Mouse (Mus musculus): ENCODE results near the gene Shc4.

Gene Shc4

DNA sequence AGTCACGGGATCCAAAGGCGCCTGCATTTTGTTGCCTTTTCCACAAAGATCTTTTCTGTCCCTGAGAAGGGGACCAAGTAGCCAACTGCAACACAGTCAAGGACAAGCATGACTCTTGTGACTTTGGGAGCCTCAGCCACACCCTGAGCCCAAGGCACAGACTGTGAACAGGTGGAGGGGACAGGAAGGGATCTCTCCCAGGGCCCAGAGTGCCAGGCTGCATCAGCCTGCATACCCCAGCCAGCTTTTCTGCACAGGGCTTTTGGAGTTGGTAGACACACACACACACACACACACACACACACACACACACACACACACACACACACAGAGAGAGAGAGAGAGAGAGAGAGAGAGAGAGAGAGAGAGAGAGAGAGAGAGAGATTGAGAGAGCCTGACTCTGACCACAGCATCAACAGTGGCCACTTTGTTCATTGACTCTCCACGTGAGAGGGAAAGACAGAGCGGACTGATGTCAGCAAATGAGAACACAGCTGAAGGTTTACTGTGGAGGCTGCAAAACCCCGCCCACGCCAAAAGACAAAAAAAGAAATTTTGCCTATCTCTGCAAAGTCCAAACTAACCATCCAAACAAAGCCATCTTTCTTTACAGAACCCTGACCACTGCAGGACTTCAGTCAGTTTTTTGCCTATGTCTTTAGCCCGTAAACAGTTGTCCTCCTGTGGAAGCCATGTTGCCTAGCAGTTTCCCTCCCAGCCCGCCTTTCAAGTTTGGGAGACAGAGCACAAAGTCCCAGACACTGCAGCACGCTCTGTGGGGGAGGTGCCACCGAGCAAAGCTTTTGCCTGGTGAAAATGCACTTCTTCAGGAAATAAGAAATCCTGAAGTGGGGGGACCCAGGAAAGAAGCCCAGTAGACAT is 39.1 kb downstream of the Shc4 start:
- peak; percentile 39 for DNase-seq

DNA sequence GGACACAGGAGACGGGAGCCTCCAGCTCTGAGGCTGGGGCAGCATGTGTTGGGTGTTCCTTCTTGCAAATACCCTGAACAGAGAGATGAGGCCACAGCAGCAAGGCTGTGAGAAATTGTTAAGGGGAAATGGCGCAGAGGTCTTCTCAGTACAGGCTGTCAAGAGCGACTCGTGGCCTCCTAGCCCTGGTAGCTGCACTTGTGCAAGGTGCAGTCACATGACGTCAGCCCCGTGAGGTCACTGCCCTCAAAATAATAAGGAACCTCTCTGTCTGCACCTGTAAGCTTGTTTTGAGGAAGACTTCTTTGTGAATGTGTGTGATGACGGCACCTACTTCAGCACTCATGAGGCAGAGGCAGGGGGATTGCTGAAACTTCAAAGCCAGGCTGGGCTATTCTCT is 40.1 kb downstream of the Shc4 start:
- DNase-seq: no peak

DNA sequence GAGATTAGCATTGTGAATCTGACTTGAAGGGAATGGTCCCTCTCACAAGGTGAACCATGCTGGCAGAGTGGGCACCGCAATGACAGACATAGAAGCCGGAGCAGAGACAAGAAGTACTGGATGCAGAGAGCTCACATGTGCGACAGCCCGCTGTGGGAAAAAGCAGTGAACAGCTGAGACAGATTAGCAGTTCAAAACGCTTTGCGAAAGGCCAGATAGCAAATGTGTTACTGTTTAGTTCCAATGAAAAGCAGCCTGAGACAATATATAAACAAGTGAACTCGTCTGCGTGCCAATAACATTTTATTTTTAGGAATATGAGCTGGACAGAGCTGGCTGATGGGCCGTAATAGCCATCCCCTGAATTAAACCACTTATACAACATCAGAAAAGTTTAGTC is 42.1 kb downstream of the Shc4 start:
- peak; percentile 63 for DNase-seq

DNA sequence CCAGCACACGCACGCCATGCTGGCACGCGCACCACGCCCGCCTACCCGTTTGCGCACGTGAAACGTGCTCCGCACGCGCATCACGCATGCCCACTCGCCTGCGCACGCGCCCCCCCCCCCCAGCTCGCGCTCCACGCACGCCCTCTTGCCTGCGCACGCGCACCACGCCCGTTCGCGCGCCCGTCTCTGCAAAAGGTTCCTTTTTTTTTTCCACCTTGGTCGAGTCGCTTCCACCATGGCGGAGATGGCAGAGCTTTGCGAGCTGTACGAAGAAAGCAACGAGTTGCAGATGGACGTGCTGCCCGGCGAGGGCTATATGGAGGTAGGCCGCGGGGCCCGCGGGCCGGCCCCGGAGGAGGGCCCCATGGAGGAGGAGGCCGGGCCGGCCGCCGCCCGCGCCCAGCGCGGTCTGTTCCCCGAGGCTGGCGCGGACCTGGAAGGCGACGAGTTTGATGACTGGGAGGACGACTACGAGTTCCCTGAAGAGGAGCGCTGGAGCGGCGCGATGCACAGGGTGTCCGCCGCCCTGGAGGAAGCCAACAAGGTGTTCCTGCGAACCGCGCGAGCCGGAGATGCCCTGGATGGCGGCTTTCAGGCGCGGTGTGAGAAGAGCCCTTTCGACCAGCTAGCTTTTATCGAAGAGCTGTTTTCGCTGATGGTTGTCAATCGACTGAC is 50.9 kb downstream of the Shc4 start, which contains the start of gene Eid1:
Eid1 (plus strand) TSS at position 139 of the 675 bp plus-strand sequence.
- peak; percentile 89 for DNase-seq

DNA sequence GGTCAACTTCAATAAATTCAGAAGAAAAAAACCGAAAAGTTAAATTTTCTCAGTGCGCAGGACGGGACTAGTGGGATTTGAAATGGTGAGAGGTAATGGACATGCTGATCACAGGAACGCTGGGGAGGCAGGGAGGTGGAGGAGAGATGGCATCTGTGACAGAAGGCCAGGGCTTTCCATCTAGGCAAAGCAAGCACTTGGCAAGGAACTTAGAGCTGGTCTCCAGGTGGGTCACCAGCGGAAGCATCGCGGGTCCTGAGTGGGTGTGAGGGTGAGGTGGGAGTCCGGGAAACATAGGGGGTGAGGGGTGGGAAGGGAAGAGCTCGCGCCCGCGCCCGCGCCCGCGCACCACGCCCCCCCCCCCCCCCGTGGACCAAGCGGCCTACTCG is 51.4 kb downstream of the Shc4 start:
- no peak for DNase-seq

DNA sequence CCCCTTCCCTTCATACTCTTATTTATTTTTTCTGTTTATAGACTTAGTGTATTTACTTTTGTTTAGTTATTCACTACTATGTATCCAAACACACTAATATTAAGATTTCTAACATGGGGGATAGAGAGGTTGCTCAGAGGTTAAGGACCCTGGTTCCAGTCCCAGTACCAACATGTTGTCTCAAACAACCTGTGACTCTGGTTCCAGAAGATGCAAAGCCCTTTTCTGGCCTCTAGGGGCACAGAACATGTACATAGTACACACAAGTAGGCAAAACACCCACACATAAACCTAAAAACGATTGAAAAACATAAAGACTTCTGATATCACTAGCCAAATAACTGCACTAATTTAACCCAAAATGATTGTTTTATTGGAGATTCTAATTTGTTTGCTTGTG is 53.1 kb downstream of the Shc4 start:
- DNase-seq: peak; percentile 28

DNA sequence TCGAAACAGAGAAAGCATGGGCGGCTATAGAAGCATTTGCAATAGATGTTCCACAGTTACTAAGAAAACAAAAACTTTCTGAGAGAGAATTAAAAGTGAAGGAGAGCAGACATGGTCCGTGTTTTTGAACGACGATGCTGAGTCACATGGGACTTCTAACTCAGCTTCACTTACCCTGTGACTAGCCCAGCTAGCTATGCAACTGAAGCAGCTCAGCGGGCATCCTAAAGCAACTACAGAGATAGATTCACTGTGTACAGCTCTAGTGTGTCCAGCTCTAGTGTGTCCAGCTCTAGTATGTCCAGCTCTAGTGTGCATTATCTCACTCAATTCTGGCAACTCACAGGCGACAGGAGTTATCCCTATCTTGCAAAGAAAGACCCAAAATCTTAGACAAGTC is 56.2 kb downstream of the Shc4 start:
- DNase-seq: no peak

DNA sequence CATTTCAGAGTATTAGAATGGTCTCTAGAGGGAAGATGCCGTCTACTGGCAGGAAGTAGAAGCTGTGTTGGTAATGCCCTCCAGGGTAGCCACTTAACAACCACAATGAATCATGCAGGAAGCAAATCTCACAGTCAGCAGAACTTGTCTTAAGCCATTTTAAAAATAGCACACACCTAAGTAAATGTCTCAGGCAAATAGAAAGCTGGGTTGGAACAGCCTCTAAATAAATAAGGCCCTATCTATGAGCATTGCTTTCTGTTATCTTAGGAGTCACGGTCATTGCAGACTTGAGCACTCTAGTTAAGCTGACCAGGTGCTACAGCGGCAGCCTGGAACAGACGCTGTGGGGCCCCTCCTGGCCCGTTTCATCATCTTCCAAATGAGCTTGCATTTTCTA is 56.8 kb downstream of the Shc4 start:
- DNase-seq: no peak

DNA sequence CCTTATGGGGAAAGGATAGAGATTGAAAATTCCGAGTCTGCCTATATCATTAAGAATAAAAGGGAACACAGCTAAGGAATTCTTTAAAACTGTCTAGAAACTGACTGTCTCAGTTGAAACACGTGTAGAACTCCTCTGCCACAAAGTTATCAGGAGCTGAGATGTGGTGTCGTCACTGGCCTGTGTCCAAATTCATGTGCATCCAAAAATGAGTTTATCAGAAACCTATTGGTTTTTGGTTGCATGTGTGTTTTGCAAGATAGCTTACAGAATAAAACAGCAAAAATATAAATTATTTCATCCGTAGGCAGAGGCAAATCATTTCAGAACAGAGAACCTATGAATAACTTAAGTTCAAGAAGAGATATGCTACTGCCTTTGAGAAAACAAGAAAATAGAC is 57.3 kb downstream of the Shc4 start:
- no peak for DNase-seq

DNA sequence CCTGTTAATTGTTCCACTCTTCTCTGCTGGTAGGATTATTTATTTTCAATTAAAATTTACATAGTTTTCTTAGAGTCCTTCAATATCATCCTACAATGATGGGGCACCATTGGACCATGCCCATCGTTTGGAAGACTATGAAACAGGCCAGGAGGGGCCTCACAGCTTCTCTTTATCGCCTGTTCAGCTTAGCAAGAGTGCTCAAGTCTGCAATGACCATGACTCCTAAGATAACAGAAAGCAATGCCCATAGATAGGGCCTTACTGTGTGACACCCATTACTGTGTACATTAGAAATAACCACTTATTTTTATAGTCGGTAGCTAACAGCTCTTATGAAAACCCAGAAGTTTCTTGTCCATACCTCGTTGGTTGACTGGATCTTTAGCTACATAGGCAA is 58.0 kb downstream of the Shc4 start:
- no peak for DNase-seq

DNA sequence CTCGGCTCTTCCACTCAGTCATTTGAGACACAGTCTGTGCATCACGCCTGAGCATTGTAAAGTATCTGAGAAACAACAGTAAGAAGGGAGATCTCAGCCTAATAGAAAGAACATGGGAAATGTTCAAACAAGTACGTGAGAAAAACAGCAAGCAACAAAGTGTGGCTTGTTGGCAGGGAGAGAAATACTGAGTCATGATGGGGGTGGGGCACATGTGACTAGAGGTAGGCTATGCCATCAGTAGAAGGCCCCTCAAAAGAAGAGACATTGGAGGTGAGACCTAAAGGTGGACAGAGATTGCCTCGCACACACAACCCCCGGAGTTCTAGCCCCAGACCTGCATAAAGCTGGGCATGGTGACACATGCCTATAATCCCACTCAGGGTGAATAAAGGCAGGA is 58.7 kb downstream of the Shc4 start:
- DNase-seq: no peak

DNA sequence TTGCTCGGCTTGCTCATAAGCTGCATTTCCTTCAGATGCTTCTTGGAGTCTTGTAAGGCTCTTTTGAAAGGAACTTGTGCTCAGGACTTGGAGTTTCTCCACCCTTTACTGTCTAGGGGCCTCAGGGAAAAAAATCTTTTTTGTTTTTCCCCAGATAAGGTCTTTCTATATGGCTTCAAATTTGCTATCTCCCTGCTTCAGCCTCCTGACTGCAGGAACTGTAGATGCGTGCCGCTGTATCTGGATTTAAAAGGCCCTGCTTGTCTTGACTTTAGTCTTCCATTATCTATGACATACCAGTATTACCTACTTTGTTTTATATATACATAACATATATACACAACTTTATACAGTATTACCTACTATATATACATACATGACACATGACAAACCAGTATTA is 61.4 kb downstream of the Shc4 start:
- DNase-seq: no peak

DNA sequence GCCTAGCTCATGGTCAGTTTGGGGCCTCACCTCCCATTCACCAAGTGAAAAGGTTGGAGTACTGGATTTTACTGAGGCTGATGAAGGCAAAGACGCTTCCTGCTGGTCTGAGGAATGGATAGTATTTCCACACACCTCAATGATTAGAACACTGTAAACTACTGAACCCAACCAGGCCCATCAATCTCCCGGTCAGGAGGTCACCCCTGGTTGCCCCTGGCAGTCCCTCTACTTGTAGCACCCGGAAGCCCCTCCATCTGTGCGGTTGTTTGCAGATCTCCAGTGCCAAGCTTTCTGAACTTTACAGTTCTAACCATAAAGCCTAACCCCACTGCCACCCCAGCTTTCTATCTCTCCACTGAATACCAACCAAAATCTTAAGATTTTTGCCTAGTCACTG is 62.8 kb downstream of the Shc4 start:
- no peak for DNase-seq

DNA sequence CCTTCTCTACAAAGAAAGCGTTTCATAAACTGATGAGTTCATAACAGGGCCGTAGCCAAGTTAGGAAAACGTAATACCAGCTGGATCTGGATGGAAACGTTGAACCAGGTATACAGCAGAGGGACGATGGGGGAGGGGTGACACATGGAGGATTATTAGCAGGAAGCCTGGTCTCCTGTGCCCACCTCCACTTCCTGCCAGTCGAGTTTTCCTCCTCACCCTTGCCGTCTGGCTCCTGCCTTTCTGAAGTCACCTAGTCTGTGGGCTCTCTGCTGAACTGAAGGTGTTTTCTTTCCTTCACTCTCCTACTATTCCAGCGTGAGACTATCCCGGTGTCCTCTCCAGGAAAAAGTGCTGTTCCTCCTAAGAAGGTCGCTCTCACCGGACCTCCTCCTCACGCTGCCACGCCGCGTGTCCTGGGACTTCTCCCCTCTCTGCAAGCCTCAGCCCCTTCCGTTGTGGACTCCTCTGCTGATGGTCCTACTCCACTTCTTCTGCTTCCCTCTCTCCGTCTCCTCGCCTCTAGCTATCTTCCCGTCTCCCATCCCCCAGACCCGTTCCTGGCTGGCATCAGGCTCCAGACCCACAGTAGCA is 63.3 kb downstream of the Shc4 start:
- DNase-seq: peak; percentile 39

DNA sequence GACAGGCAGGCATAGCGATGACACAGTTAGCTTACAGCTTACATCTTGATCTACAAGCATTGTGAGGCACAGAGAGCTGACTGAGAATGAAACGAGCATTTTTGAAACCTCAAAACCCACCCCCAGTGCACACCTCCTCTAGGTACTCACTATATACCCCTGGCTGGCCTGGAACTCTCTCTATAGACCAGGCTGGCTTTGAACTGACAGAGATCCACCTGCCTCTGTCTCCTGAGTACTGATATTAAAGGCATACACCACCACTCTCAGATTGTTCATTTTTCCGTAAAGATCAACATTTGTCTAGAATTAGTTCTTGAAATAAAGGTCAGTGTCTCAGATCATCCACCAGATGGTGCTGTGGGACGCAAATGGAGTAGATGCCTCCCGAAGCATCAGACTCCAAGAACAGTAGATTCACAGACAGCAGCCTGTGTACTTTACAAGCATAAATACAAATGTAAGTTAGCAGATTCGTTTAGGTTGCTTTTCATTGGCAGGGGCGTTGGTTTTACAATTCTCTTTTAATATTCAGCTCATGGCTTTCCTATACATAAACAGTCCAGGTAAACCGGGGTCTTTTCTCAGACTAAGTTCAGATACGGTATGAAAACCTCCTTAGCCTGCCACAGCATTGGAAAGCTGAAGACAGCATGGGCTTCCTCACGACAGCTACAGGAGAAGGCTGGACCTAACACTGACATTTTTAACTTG is 64.0 kb downstream of the Shc4 start:
- DNase-seq: peak; percentile 83

DNA sequence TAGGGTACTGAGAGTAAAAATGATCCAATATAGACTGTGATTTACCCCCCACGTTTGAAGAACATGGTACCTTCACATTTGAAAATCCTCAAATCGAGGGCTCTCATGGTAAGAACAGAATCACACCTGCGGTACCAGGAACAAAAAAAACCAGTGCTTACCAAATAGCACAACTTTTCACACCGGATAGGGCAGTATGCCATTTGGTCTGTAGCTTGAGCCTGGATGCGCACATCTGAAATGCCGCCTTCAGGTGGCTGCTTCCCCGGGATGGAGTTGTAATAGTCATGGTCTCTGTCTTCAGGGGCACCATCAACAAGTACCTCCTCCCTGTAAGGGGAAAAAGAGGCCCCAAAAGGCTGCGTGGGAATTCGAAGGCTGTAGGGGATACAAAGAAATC is 68.6 kb downstream of the Shc4 start:
- no peak for DNase-seq

DNA sequence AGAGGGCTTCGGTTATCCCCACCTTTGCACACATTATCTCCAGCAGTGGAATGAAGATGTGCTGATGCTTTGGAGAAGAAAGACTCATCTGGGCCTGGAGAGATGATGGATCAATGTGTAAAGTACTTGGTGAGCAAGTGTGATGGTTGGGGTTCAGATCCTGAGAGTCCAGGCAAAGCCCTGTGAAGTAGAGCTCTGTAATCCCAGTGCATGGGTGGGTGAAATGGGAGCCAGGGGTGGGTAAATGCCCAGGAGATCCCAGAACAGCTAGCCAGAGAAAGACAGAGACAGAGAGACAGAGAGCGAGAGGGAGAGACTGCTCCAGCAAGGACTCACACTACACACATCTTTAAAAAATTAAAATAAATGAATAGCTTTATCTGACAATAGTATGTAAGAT is 70.7 kb downstream of the Shc4 start:
- DNase-seq: no peak

DNA sequence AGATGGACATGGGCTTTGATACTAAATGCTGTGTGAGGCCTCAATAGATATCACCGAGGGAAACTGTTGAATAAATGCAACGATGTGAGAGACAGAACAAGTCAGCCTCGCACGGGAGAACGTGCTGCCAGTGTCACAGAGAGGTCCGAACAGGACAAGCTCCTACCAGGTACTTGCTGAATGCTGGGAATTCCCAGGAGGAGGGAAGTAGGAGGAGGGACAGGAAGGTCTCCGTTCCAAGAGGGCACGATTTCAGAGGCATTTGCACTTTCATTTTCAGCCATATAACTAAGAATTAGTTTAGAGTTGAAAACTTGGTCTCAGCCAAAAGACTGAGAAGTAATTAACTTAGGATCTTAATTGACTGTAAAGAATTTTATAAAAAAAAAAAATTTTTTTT is 72.4 kb downstream of the Shc4 start:
- DNase-seq: no peak

DNA sequence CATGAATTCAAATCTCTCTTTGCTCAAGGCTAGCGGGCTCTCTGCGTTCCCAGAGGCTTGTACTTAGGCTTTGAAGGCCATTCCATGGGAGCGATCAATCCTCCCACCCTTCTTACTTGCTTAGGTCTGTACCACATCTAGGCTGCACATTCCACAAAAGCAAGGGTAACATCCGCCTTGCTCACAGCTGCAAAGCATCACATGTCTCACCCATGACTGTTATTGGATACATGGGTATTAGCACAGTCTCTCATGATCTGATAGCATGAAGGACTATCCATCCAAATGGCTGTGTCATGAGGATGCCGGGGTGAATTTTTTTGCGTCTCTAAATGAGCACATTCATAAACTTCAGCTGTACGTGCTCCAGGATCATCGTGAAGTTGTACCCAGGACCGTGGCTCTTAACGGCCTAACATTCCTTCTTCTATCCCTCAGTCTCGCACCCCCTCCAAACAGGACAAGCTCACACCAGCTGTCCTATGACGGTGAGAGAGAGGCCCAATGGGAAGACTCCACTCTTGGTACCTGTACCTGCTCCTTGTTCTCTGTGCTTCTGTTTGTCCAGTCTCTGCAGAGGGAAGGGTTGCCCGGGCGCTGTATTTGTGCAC is 73.1 kb downstream of the Shc4 start:
- DNase-seq: no peak

DNA sequence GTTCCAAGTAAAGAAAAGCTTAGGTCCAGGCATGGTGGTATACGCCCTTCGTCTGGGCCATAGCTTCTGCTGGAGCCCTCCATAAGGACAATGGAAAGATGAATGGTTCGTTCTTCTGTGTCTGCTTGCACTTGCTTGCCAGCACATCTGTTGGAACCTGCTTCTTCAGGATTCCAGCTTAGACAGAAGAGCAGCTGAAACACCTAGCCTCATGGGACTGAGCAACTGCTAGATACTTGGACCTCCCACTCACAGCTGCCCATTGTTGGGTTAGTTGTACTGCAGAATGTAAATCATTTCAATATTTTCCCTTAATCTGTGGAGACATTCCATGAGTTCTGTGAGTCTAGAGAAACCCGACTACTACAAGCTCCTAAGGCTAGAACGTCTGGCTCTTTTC is 73.9 kb downstream of the Shc4 start:
- DNase-seq: no peak

DNA sequence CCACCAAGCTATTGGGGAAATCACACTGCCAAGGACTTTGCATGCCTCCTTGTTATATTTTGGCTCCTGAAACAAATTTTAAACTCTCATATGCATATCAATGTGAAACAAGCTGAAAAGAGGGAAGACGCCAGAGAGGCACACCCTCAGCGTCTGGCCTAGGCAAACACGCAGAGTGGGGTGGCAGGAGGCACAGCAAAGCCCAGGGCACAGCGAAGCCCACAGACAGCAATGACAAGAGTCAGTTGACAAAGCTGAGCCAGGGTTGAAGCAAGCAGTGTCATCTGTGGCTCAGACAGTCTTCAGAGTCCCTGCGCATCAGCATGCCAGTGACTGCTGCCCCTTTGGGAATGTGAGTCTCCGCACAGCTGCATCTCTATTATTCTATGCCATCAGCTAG is 79.0 kb downstream of the Shc4 start:
- no peak for DNase-seq

DNA sequence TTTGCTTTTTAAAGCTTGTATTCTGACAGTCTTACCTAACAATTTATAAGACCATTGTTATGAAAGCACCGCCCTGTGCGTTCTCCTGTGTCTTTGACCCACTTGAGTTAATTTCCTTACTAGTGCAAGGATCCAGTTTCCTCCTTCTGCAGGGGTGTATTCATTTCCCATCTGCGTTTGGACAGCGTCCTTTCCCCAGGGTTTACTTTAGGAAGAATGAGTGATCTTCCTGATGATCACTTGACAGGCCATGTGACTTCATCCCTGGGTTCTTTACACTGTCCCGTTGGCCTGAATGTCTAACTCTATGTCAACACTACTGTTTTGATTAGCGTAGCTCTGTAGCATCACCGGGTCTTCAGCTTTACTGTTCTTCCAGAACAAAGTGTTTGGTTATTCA is 86.6 kb downstream of the Shc4 start:
- DNase-seq: no peak

DNA sequence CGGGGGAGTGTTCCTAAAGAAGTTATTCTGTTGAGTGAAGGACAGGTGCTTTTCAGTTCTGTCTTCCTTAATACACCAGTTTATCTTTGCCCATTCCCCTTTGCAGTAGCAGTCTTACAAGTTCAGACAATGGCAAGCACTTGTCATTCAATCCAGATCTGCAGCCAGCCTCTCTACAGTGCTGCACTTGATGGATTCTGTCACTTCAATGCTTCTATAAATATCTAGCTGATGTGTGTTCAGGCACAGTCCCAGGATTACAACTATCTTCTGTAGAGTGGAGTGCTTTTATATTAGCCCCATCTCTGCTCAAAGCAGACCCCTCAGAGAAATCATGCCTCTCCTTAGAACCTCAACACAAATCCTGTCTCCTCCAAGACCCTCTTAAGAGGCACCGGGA is 93.9 kb downstream of the Shc4 start:
- DNase-seq: no peak

Measured in embryo, embryonic 11 days (tissue).